Mouse (Mus musculus): Measurements from ENCODE around the gene Gm21173. TPM values are rescaled to one million over a fixed set of nuclear protein-coding genes. Genes with fewer than 3 reads are reported as not detected.

The Gm21173 gene
- not detected in 2 replicates for polyA plus RNA-seq (2012; rRNA removed; ENCODE audit: low replicate concordance)

GRCm38 (mm10) chrY:76761300-76761699, at the start of gene Gm21173:
Gene Gm21173, plus strand, starts transcription at chrY:76761600.

Measured in subcutaneous adipose tissue, adult 2 months (tissue).